Mouse (Mus musculus): ENCODE measurements around the gene Clec2e.

GRCm38 (mm10) chr6:129113030-129113673, 12.4 kb upstream of the Clec2e start:
- no peak for TF ChIP-seq CTCF (conservative IDR thresholded peaks at IDR 0.05; ENCODE audit: insufficient read depth, insufficient read length, low read depth, low read length)
- TF ChIP-seq POLR2A (IDR thresholded peaks at IDR 0.05; ENCODE audit: low read depth, low read length), result no peak

All from kidney, adult 2 months (tissue).